Mouse (Mus musculus): ENCODE data around the gene Ccnt1. TPM values are rescaled to one million over a fixed set of nuclear protein-coding genes. Genes with fewer than 3 reads are reported as not detected.
"Not testable (repeated sequence)": the region's sequence is repeated elsewhere in the genome, so short reads cannot be mapped to it uniquely, and the experiment has no call there.

Ccnt1 gene
- total and polyA plus RNA-seq, 3 experiments: 19.5 to 63.2 (median 44.0) TPM

- TF ChIP-seq GATA1 (IDR thresholded peaks at IDR 0.05; ENCODE audit: low read depth, low read length) (peak; percentile 77), POLR2AphosphoS2 (IDR thresholded peaks at IDR 0.05; ENCODE audit: low read length) (peak; percentile 47; the same call in 1 of the 2 replicates), SMC3 (IDR thresholded peaks at IDR 0.05; ENCODE audit: low read depth, low read length) (no peak), GABPA (IDR thresholded peaks at IDR 0.05; ENCODE audit: low read depth, low read length) (no peak), TBP (IDR thresholded peaks at IDR 0.05; ENCODE audit: low read depth, low read length) (no peak), CHD1 (IDR thresholded peaks at IDR 0.05; ENCODE audit: low read depth, low read length) (no peak), CHD2 (IDR thresholded peaks at IDR 0.05; ENCODE audit: low read length) (no peak), MXI1 (IDR thresholded peaks at IDR 0.05; ENCODE audit: low read depth, low read length) (peak; percentile 97)
Observed at GRCm38 (mm10) chr15:98587751-98588150, 17.0 kb upstream of the Ccnt1 start (continued).

GRCm38 (mm10) chr15:98586141-98586540 is 15.4 kb upstream of the Ccnt1 start:
- DNase-seq (ENCODE audit: low read depth, low spot score): peak; percentile 49

GRCm38 (mm10) chr15:98585421-98585820 is 14.7 kb upstream of the Ccnt1 start:
- Histone ChIP-seq H3K9ac (ENCODE audit: control insufficient read depth, low read depth, low read length, poor library complexity, severe bottlenecking) (no peak overlapping the region), H3K27me3 (ENCODE audit: control insufficient read depth in 1 of 2, insufficient read depth in 2 of 2, low read length in 2 of 2) (no peaks in the 10 kb centered on the region), H3K4me1 (ENCODE audit: control insufficient read depth in 1 of 2, insufficient read depth in 2 of 2, low read length in 2 of 2) (peaks cover 33 to 45% of the 10 kb centered on the region in 2 experiments)

More at GRCm38 (mm10) chr15:98586141-98586540, 15.4 kb upstream of the Ccnt1 start:
- H3K4me3 ChIP-seq (ENCODE audit: control insufficient read depth in 1 of 2, insufficient read depth in 1 of 2, low read depth in 2 of 2, low read length in 2 of 2); H3K27me3 ChIP-seq (ENCODE audit: control insufficient read depth in 1 of 2, insufficient read depth in 2 of 2, low read length in 2 of 2); H3K79me2 ChIP-seq (ENCODE audit: control insufficient read depth, insufficient read depth, low read length, poor library complexity); H3K9ac ChIP-seq (ENCODE audit: control insufficient read depth, low read depth, low read length, poor library complexity, severe bottlenecking); H3K9me3 ChIP-seq (replicated peaks; ENCODE audit: insufficient read depth, low read length): not testable (repeated sequence)
- peak overlapping the region; percentile 17; the same call in 1 of the 2 replicates for H3K27ac ChIP-seq (ENCODE audit: control insufficient read depth, low read depth, low read length)
- H3K36me3 ChIP-seq (ENCODE audit: control insufficient read depth in 1 of 2, insufficient read depth in 2 of 2, low read length in 2 of 2): peaks cover 1 to 42% of the 10 kb centered on the region in 2 experiments; a peak in 3 of 4 replicates
- peaks cover 40 to 51% of the 10 kb centered on the region in 2 experiments for H3K4me1 ChIP-seq (ENCODE audit: control insufficient read depth in 1 of 2, insufficient read depth in 2 of 2, low read length in 2 of 2)

GRCm38 (mm10) chr15:98582996-98583395 is 12.3 kb upstream of the Ccnt1 start:
- Histone ChIP-seq H3K4me1 (ENCODE audit: control insufficient read depth in 1 of 2, insufficient read depth in 2 of 2, low read length in 2 of 2) (peaks cover 14 to 24% of the 10 kb centered on the region in 2 experiments), H3K27me3 (ENCODE audit: control insufficient read depth in 1 of 2, insufficient read depth in 2 of 2, low read length in 2 of 2) (no peaks in the 10 kb centered on the region), H3K4me3 (ENCODE audit: control insufficient read depth in 1 of 2, insufficient read depth in 1 of 2, low read depth in 2 of 2, low read length in 2 of 2) (no peak overlapping the region)

More at GRCm38 (mm10) chr15:98585421-98585820, 14.7 kb upstream of the Ccnt1 start:
- Histone ChIP-seq H3K79me2 (ENCODE audit: control insufficient read depth, insufficient read depth, low read length, poor library complexity) (no peaks in the 10 kb centered on the region), H3K36me3 (ENCODE audit: control insufficient read depth in 1 of 2, insufficient read depth in 2 of 2, low read length in 2 of 2) (peaks cover 0 to 39% of the 10 kb centered on the region in 2 experiments; a peak in 3 of 4 replicates), H3K4me3 (ENCODE audit: control insufficient read depth in 1 of 2, insufficient read depth in 1 of 2, low read depth in 2 of 2, low read length in 2 of 2) (no peak overlapping the region), H3K9me3 (replicated peaks; ENCODE audit: insufficient read depth, low read length) (no peaks in the 10 kb centered on the region), H3K27ac (ENCODE audit: control insufficient read depth, low read depth, low read length) (peak overlapping the region; percentile 17)
- TF ChIP-seq TAL1 (IDR thresholded peaks at IDR 0.05; ENCODE audit: low read length) (no peak), E2F4 (IDR thresholded peaks at IDR 0.05; ENCODE audit: borderline replicate concordance, low read depth, low read length) (no peak), SMC3 (IDR thresholded peaks at IDR 0.05; ENCODE audit: low read depth, low read length) (no peak), HCFC1 (IDR thresholded peaks at IDR 0.05; ENCODE audit: low read depth, low read length) (no peak), MYC (IDR thresholded peaks at IDR 0.05; ENCODE audit: low read depth, low read length) (no peak), RCOR1 (IDR thresholded peaks at IDR 0.05; ENCODE audit: low read depth, low read length) (no peak), TBP (IDR thresholded peaks at IDR 0.05; ENCODE audit: low read depth, low read length) (no peak), ZMIZ1 (IDR thresholded peaks at IDR 0.05; ENCODE audit: low read depth, low read length) (no peak), GABPA (IDR thresholded peaks at IDR 0.05; ENCODE audit: low read depth, low read length) (no peak), MAZ (IDR thresholded peaks at IDR 0.05; ENCODE audit: low read depth, low read length) (no peak), CHD1 (IDR thresholded peaks at IDR 0.05; ENCODE audit: low read depth, low read length) (no peak), MAX (IDR thresholded peaks at IDR 0.05; ENCODE audit: low read length) (no peak), MYB (IDR thresholded peaks at IDR 0.05; ENCODE audit: low read depth, low read length) (no peak), BHLHE40 (IDR thresholded peaks at IDR 0.05; ENCODE audit: borderline replicate concordance, low read depth, low read length) (no peak)
- no peak for DNase-seq (ENCODE audit: low read depth, low spot score)

More at GRCm38 (mm10) chr15:98582996-98583395, 12.3 kb upstream of the Ccnt1 start:
- TF ChIP-seq ZC3H11A (IDR thresholded peaks at IDR 0.05; ENCODE audit: low read depth, low read length): no peak
- no peak for TF ChIP-seq POLR2AphosphoS2 (IDR thresholded peaks at IDR 0.05; ENCODE audit: low read length)
- TF ChIP-seq MAFK (IDR thresholded peaks at IDR 0.05; ENCODE audit: borderline replicate concordance, low read depth, low read length): no peak
- TF ChIP-seq ZMIZ1 (IDR thresholded peaks at IDR 0.05; ENCODE audit: low read depth, low read length): no peak
- TF ChIP-seq TAL1 (IDR thresholded peaks at IDR 0.05; ENCODE audit: low read length): no peak
- no peak for TF ChIP-seq USF1 (IDR thresholded peaks at IDR 0.05; ENCODE audit: low read depth, low read length)
- TF ChIP-seq MXI1 (IDR thresholded peaks at IDR 0.05; ENCODE audit: low read depth, low read length): no peak
- TF ChIP-seq MYB (IDR thresholded peaks at IDR 0.05; ENCODE audit: low read depth, low read length): no peak
- TF ChIP-seq CTCF (IDR thresholded peaks at IDR 0.05 in 2 of 3, conservative IDR thresholded peaks at IDR 0.05 in 1 of 3; ENCODE audit: control insufficient read depth in 1 of 3, insufficient read depth in 1 of 3, low read depth in 2 of 3, low read length in 3 of 3, poor library complexity in 1 of 3, severe bottlenecking in 1 of 3): no peak
- TF ChIP-seq MAX (IDR thresholded peaks at IDR 0.05; ENCODE audit: low read length): no peak
- no peak for TF ChIP-seq SMC3 (IDR thresholded peaks at IDR 0.05; ENCODE audit: low read depth, low read length)
- TF ChIP-seq USF2 (IDR thresholded peaks at IDR 0.05; ENCODE audit: borderline replicate concordance in 1 of 2, insufficient read depth in 1 of 2, low read depth in 1 of 2, low read length in 2 of 2): no peak
- TF ChIP-seq POLR2A (IDR thresholded peaks at IDR 0.05; ENCODE audit: control insufficient read depth in 1 of 2, insufficient read depth in 1 of 2, low read depth in 1 of 2, low read length in 2 of 2, poor library complexity in 1 of 2): no peak
- no peak for TF ChIP-seq ETS1 (IDR thresholded peaks at IDR 0.05; ENCODE audit: low read depth, low read length)
- Histone ChIP-seq H3K36me3 (ENCODE audit: control insufficient read depth in 1 of 2, insufficient read depth in 2 of 2, low read length in 2 of 2) (peaks cover 0 to 18% of the 10 kb centered on the region in 2 experiments; a peak in 2 of 4 replicates), H3K79me2 (ENCODE audit: control insufficient read depth, insufficient read depth, low read length, poor library complexity) (no peaks in the 10 kb centered on the region), H3K9ac (ENCODE audit: control insufficient read depth, low read depth, low read length, poor library complexity, severe bottlenecking) (no peak overlapping the region), H3K9me3 (replicated peaks; ENCODE audit: insufficient read depth, low read length) (no peaks in the 10 kb centered on the region), H3K27ac (ENCODE audit: control insufficient read depth, low read depth, low read length) (no peak overlapping the region)
- no peak for DNase-seq (ENCODE audit: low read depth, low spot score)
